Mouse (Mus musculus) lung, adult 2 months (tissue): ENCODE results near the gene Gpr176.

ENCODE experiments used
- CTCF ChIP-seq: fragments of 200-500 bp; IDR thresholded peaks from 2 replicates; pipeline ENCODE4 v1.5.1; 2011; ENCODE audit warnings: mild to moderate bottlenecking, low read length, control low read depth; ENCODE audit not compliant: insufficient read depth
- POLR2A ChIP-seq: fragments of 200-500 bp; IDR thresholded peaks from 2 replicates; pipeline ENCODE4 v1.6.1; 2011; ENCODE audit warnings: low read depth, mild to moderate bottlenecking, control low read depth, low read length, borderline replicate concordance; ENCODE audit errors: extremely low read depth

DNA sequence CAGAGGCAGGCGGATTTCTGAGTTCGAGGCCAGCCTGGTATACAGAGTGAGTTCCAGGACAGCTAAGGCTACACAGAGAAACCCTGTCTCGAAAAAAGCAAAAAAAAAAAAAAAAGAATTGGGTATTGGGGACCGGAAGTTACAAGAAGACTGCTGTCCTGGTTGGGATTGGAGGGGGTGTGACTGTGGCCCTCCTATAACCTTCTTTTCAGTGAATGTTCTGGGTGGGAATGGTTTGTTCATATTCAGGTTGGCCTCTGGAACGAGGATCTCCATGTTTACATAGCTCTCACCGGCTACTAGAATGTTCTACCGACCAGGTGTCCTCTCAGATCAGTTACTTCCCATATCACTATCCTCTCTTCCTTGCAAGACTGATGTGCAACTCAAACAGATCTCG is 116.1 kb downstream of the Gpr176 start:
- no peak for TF ChIP-seq POLR2A
- TF ChIP-seq CTCF: no peak
